Mouse (Mus musculus) embryonic facial prominence, embryonic 10.5 days (tissue): Measurements from ENCODE around the gene Fam178b. TPM values are rescaled to one million over a fixed set of nuclear protein-coding genes. Genes with fewer than 3 reads are reported as not detected.

Experiments
- DNase-seq: peaks from one replicate; pipeline ENCODE4 v3.0.0-alpha.2; 2017; ENCODE audit warnings: low spot score
- H3K27ac ChIP-seq: fragments of 300-500 bp; sonication (generic); replicated peaks from 2 replicates; pipeline ENCODE4 v1.5.1; 2016; ENCODE audit warnings: mild to moderate bottlenecking
- H3K27me3 ChIP-seq: fragments of 300-500 bp; sonication (generic); replicated peaks from 2 replicates; pipeline ENCODE4 v1.6.1; 2016; ENCODE audit warnings: low read depth, mild to moderate bottlenecking; ENCODE audit not compliant: poor library complexity, severe bottlenecking
- H3K36me3 ChIP-seq: fragments of 300-500 bp; sonication (generic); replicated peaks from 2 replicates; pipeline ENCODE4 v1.6.1; 2016; ENCODE audit warnings: mild to moderate bottlenecking, moderate library complexity
- H3K4me1 ChIP-seq: fragments of 300-500 bp; sonication (generic); 2 replicates; pipeline ENCODE4 v1.6.1; 2016
- H3K4me3 ChIP-seq: fragments of 300-500 bp; sonication (generic); 2 replicates; pipeline ENCODE4 v1.5.1; 2016; ENCODE audit warnings: mild to moderate bottlenecking, moderate library complexity
- H3K9me3 ChIP-seq: fragments of 300-500 bp; sonication (generic); 2 replicates; pipeline ENCODE4 v1.6.1; 2016; ENCODE audit warnings: mild to moderate bottlenecking
- WGBS: fragments of 180-500 bp; shearing (Covaris S2); methylation state at CpG from one replicate; pipeline ENCODE4 v1.1.7; 2016; 5-methylcytosine and 5-hydroxymethylcytosine counted together
- polyA plus RNA-seq: library from polyadenylated mRNA; unstranded; fragments of >200 nt; fragmentation: Nextera tagmentation; extraction: Ambion mirVana; gene quantifications from 2 replicates; pipeline ENCODE4 v1.2.1, GENCODE M21; 2016

Fam178b gene
- polyA plus RNA-seq, 1 experiment from 2014 or later: 0.65 TPM

DNA sequence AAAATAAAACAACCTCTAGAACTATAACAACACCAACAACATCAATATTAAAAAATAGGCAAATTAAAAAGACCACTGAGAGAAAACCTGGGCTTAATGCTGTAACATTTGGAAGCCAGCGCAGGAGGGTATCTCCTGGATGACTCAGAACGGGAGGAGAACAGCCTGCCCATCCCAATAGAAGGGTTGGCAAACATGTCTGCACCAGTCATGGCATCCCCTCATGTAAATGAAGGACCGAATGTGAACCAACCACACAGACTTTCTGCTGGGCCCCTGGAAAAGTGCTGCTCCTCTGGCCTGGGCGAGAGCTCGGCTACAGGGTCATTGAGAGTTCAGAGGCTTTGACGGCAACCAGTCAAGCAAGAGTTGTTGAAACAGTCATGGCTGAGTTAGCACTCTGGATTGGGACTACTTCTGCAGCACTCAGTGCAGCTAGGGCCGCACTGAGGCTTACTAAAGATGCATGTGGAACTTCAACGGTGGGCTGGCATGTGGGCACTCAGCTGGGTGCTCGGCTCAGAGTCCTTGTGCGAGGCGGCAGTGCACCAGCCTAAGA, 17.7 kb downstream of the Fam178b start:
- whole genome bisulfite sequencing: 77% methylated on average over 11 of the region's 11 CpGs
- H3K36me3 ChIP-seq: no peaks in the 10 kb centered on the region
- H3K9me3 ChIP-seq: no peaks in the 10 kb centered on the region
- no peaks in the 10 kb centered on the region for H3K4me1 ChIP-seq
- DNase-seq: no peak
- H3K27ac ChIP-seq: no peak overlapping the region
- no peaks in the 10 kb centered on the region for H3K27me3 ChIP-seq
- H3K4me3 ChIP-seq: no peak overlapping the region

DNA sequence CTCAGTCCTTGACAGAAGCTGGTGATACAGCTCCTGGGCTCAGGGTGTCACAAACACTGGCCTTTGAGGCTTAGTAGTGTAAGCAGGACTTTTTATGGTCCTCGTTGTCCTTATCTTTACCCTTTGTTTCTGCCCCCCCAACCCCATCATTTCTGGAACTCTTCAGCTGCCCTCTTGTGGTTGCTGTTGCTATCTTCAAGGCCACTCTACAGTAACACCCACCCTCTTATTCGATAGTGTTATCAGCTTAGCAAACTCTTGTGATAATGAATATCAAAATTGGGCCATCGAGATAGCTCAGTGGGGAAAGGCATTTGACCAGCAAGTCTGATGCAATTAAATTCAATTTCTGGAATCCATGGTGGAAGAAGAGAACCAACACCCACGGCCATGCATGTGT, 18.5 kb downstream of the Fam178b start:
- no peak overlapping the region for H3K27ac ChIP-seq
- DNase-seq: no peak

DNA sequence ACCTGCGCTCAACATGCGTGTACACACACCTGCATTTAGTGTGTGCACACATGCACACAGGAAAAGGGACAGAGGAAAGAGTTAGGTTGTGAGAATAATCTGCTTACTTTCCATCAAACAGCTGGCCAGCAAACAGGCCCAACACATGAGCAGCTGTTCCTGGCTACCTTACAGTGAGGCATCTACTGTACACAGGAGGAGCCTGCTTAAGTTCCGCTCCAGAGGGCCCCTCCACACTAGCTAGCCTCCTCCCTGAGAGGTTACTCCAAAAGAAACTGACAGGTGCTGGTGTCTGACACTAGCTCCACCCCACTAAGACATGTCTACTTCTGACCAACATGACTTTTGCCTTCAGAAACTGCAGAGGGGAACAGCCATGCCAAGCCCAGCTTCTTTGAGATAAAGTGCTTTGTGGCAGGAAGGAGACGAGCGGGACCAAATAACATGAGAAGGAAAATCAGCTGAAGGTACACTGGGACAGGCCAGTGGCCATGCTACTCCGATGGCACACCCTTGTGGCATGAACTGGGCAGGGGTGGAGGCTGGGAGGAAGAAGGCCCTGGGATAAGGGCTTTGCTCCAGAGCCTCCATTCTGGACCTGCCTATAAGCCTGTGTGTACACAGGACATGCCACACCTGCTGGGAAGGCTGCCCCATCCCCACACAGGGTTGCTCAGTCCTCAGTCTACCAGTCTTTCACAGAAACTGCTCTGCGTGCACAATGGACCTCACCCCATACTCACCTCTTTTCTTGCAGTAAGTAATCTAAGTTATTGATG, 24.2 kb downstream of the Fam178b start:
- no peak for DNase-seq
- H3K36me3 ChIP-seq: no peaks in the 10 kb centered on the region
- H3K4me3 ChIP-seq: no peak overlapping the region
- H3K4me1 ChIP-seq: peaks cover 4% of the 10 kb centered on the region; the same call in 1 of the 2 replicates
- 82% methylated on average over 7 of the region's 7 CpGs for WGBS
- no peaks in the 10 kb centered on the region for H3K27me3 ChIP-seq
- H3K27ac ChIP-seq: no peak overlapping the region
- no peaks in the 10 kb centered on the region for H3K9me3 ChIP-seq

More for the DNA sequence above, 18.5 kb downstream of the Fam178b start:
- no peaks in the 10 kb centered on the region for H3K27me3 ChIP-seq
- H3K4me3 ChIP-seq: no peak overlapping the region
- H3K36me3 ChIP-seq: no peaks in the 10 kb centered on the region
- no peaks in the 10 kb centered on the region for H3K9me3 ChIP-seq
- H3K4me1 ChIP-seq: no peaks in the 10 kb centered on the region
- WGBS: 73% methylated on average over 4 of the region's 4 CpGs

DNA sequence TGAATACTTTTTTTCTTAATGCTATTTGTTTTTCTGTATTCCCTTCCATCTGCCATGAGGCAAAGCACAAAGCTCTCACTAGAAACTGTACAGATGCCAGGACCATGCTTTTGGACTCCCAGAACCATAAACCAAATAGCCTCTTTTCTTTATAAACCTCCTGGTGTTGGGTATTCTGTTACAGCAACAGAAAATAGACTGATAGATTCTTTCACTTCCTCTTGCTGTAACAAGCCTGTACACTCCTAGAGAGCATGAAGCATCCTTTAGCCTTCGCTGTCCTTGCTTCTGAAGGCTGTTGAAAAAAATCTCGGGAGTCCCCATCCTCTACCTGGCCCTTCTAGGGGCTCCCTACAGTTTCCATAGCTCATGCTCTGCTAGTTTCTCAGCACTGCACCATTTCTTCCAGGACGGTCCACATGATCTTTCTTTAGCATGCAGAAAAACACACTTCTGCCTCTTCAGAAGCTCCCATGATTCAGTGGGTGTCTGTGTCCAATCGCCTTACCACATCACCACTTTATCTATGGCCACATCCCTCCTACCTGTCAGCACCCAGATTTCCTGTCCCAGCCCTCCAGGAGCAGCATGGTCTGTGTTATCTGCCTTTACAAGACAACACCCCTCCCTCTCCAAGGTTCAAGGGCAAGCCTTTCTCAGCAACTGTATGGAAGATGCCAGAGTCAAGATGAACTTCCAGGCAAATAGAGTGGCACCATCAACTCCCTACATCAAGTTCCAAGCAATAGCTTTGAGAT, 25.1 kb downstream of the Fam178b start:
- Histone ChIP-seq H3K4me3 (no peak overlapping the region), H3K27me3 (no peaks in the 10 kb centered on the region), H3K36me3 (no peaks in the 10 kb centered on the region), H3K9me3 (no peaks in the 10 kb centered on the region), H3K27ac (no peak overlapping the region), H3K4me1 (peaks cover 4% of the 10 kb centered on the region; the same call in 1 of the 2 replicates)
- DNase-seq: no peak
- WGBS: 78% methylated on average over 4 of the region's 4 CpGs

DNA sequence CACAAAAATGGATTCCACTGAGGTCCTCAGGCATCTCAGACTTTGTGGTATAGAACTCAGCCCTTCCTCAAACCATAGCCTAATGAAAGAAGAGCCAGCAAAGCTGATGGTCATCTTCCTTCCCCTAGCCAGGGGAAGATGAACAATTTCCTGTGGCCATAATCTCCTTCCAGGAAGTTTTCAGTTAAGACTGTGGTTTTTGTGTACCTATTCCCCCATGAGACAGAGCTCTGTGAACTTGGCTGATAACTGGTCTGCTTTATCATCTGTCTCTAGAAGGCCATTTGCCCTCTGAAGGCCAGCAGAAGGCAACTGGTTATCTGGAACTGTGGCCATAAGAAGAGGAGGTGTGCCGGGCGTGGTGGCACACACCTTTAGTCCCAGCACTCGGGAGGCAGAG, 26.8 kb downstream of the Fam178b start:
- Histone ChIP-seq H3K27me3 (no peaks in the 10 kb centered on the region), H3K4me1 (peaks cover 4% of the 10 kb centered on the region; the same call in 1 of the 2 replicates), H3K9me3 (no peaks in the 10 kb centered on the region), H3K36me3 (no peaks in the 10 kb centered on the region), H3K27ac (no peak overlapping the region), H3K4me3 (no peak overlapping the region)
- no peak for DNase-seq
- WGBS: 80% methylated on average over 3 of the region's 3 CpGs

DNA sequence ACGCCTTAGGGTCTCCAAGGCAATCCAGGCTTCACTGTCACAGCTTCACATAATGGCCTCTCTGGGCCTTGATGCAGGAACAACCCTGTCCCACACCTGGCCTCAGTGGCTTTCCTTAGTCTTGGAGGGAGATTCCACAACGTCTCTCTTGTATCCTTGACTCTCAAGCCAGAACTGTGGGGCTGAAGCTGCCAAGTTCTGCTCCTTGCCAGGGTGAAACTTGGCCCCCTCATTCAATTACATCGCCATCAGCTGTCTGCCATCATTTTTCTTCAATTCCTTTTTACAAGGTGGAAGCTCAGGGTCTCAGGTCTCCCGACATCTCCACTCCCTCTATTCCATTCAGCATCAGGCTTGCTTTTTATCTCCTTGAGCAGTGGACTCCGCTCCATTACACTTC, 27.9 kb downstream of the Fam178b start:
- H3K27me3 ChIP-seq: no peaks in the 10 kb centered on the region
- no peaks in the 10 kb centered on the region for H3K9me3 ChIP-seq
- 85% methylated on average over 5 of the region's 5 CpGs for WGBS
- no peak overlapping the region for H3K27ac ChIP-seq
- no peak overlapping the region for H3K4me3 ChIP-seq
- peaks cover 4% of the 10 kb centered on the region; the same call in 1 of the 2 replicates for H3K4me1 ChIP-seq
- H3K36me3 ChIP-seq: no peaks in the 10 kb centered on the region
- DNase-seq: no peak

DNA sequence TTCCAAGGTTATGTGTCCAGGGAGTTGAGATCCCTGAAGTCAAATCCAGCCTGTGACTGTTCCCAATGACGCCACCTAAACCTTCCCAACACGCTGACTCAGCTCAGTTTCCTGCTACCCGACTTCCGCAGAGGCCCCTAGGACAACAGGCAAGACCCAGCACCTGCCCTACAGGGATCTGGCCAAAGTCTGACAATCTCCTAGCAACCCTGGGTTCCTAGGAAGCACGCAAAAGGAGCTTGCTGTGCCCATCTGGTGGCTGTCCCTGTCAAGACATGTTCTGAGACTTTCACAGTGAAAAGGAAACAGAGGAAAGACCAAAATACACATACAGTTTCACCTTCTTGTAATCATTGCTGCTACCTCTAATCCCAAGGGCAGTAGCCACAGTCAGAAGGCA, 35.4 kb downstream of the Fam178b start:
- Histone ChIP-seq H3K4me3 (no peak overlapping the region), H3K36me3 (no peaks in the 10 kb centered on the region), H3K9me3 (no peaks in the 10 kb centered on the region), H3K27ac (no peak overlapping the region), H3K4me1 (peaks cover 27% of the 10 kb centered on the region), H3K27me3 (no peaks in the 10 kb centered on the region)
- 65% methylated on average over 5 of the region's 5 CpGs for WGBS
- DNase-seq: no peak

DNA sequence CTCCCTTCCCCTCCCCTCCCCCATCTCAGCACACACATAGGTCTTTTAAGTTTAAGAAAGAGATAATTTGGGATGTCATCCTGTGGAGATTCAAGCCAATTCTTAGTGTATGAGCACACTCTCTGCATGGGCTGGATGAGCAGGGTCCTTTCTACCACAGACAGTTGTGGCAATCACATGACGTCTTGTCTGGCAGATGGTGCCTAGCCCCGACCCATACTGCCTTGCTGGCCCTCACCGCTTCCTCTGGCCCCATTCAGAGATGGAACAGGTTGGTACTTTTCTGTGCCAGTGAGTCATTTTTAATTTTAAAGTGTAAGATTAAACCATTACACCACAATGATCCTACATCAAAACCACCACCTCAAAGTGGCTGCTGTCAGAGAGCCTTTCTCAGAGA, 36.7 kb downstream of the Fam178b start:
- H3K27ac ChIP-seq: no peak overlapping the region

DNA sequence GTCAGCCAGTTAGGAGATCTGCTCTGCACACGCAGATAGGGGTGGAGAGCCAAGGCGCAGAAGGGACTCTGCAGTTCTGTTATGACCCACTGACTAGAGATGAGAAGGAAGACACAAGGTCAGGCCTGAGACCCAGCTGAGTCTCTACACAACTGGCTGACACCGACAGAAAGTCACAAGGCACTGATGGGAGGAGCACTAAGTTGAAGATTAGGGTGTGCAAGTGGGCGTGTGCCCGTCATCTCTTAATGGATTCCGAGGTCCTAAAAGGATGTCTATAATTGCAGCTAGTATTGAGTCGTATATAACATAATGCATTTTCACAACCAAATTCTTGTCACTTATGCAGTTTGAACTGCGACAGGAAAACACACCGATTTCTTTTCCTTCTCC, 38.4 kb downstream of the Fam178b start:
- DNase-seq: no peak
- H3K27ac ChIP-seq: no peak overlapping the region
- H3K36me3 ChIP-seq: no peaks in the 10 kb centered on the region
- H3K9me3 ChIP-seq: no peaks in the 10 kb centered on the region
- peaks cover 31% of the 10 kb centered on the region for H3K4me1 ChIP-seq
- H3K27me3 ChIP-seq: no peaks in the 10 kb centered on the region
- 86% methylated on average over 9 of the region's 9 CpGs for WGBS
- H3K4me3 ChIP-seq: no peak overlapping the region

More for the DNA sequence above, 36.7 kb downstream of the Fam178b start:
- H3K27me3 ChIP-seq: no peaks in the 10 kb centered on the region
- WGBS: 65% methylated on average over 3 of the region's 3 CpGs
- no peaks in the 10 kb centered on the region for H3K9me3 ChIP-seq
- H3K4me3 ChIP-seq: no peak overlapping the region
- peaks cover 27% of the 10 kb centered on the region for H3K4me1 ChIP-seq
- H3K36me3 ChIP-seq: no peaks in the 10 kb centered on the region
- no peak for DNase-seq

DNA sequence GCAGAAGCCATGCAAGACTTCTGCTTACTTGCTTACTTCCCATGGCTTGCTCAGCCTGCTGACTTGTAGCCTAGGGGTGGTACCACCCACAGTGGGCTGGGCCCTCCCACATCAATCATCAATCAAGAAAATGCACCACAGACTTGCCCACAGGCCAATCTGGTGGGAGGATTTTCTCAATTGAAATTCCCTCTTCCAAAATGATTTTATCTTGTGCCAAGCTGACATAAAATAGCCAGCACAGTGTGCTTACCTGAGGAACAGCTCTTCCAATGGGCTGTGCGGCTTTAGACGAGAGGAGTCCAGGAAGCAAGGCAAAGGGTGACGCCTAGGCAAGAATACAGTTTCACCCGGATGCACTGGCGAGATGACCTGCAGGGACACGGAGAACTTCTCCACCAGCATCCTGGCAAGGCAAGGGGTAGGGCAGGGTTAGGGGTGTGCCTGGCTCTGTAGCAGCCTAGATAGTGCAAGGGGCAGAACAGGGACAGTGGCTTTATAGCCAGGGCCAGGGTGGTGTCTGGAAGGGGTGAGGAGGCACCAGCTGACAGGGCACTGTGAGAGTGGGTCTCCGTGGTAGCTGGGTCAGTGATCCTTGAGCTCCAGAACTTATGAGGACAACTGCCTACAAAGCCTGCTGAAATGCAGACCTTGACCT, 38.9 kb downstream of the Fam178b start:
- Histone ChIP-seq H3K4me1 (peaks cover 31% of the 10 kb centered on the region), H3K4me3 (no peak overlapping the region), H3K36me3 (no peaks in the 10 kb centered on the region), H3K27ac (no peak overlapping the region), H3K27me3 (no peaks in the 10 kb centered on the region), H3K9me3 (no peaks in the 10 kb centered on the region)
- no peak for DNase-seq
- 90% methylated on average over 7 of the region's 7 CpGs for WGBS

DNA sequence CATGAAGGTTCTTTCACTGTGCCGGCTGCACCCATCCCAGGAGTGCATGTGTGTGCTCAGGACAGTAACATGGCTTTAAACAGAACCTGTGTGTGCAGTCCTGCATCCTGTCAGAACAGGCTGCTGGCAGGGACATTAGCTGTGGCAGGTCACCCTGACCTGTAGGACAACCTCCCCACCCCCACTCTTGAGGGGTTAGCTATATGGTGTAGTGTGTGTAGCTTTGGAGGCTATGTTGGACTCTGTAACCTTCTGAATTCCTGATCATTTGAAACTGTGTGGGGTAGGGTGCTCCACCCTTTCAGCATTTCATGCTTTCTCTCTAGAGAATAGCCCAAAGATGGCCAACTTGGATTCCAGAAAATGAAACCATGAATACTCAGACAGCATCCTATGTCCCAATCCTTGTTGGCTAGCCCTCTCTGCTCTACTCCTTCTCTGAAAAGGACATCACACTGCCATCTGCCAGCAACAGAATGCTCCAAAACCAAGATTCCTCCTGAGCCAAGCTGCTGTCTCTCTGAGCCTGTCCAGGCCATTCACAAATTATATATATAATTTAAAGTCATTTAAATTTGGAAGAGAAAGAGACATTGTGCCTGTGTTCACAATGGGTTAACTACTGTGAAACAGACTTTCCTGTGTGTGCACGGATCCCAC, 47.0 kb downstream of the Fam178b start:
- H3K36me3 ChIP-seq: no peaks in the 10 kb centered on the region
- H3K27ac ChIP-seq: no peak overlapping the region
- WGBS: 74% methylated on average over 2 of the region's 2 CpGs
- H3K4me1 ChIP-seq: peaks cover 58% of the 10 kb centered on the region
- H3K4me3 ChIP-seq: no peak overlapping the region
- H3K27me3 ChIP-seq: no peaks in the 10 kb centered on the region
- no peaks in the 10 kb centered on the region for H3K9me3 ChIP-seq
- no peak for DNase-seq

DNA sequence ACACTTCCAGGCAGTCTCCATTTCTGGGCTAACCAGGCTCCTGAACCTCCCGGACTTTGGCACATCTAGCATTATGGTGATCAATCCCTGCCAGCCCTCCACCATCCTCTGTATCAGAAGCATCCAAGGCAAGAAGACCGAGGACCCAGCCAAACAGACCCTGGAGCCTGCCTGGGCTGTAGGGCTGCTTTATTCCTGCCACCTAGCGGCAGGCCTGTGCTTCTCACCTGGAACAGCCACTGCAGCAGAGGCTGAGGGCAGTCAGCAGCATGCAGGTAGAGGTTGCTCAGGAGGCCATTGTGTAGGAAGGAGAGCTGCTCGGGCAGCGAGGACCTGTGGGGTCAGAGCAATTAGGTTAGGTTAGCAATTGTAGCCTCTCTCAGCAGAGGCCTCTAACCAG, 48.0 kb downstream of the Fam178b start:
- DNase-seq: peak; percentile 83
- 19% methylated on average over 5 of the region's 5 CpGs for WGBS
- H3K36me3 ChIP-seq: no peaks in the 10 kb centered on the region
- peaks cover 64% of the 10 kb centered on the region for H3K4me1 ChIP-seq
- H3K4me3 ChIP-seq: no peak overlapping the region
- H3K9me3 ChIP-seq: no peaks in the 10 kb centered on the region
- H3K27ac ChIP-seq: 0 out of 2 replicates have a peak overlapping the region, but pooled peaks have one; percentile 24
- no peaks in the 10 kb centered on the region for H3K27me3 ChIP-seq
